Mouse (Mus musculus) hindbrain, embryonic 11.5 days (tissue): ENCODE data around the gene Tenm2. TPM values are rescaled to one million over a fixed set of nuclear protein-coding genes. Genes with fewer than 3 reads are reported as not detected.

ENCODE experiments used
- ATAC-seq: fragments of 200-750 bp; cut with Nextera tagmentation; 2 replicates; pipeline ENCODE4 v1.8.0; 2017; ENCODE audit warnings: mild to moderate bottlenecking, moderate TSS enrichment, moderate library complexity; ENCODE audit not compliant: low FRiP score
- DNase-seq: peaks from one replicate; pipeline ENCODE4 v3.0.0-alpha.2; 2015; ENCODE audit warnings: low spot score
- H3K27ac ChIP-seq: fragments of 300-500 bp; sonication (generic); 2 replicates; pipeline ENCODE4 v1.5.1; 2014; ENCODE audit warnings: mild to moderate bottlenecking, low read depth, low read length
- H3K27me3 ChIP-seq: fragments of 300-500 bp; sonication (generic); 2 replicates; pipeline ENCODE4 v1.6.1; 2014; ENCODE audit warnings: mild to moderate bottlenecking, low read length, moderate library complexity, mixed read lengths; ENCODE audit not compliant: control insufficient read depth, insufficient read depth
- H3K36me3 ChIP-seq: fragments of 300-500 bp; sonication (generic); 2 replicates; pipeline ENCODE4 v1.6.1; 2014; ENCODE audit warnings: mild to moderate bottlenecking, low read length, moderate library complexity, mixed read lengths; ENCODE audit not compliant: control insufficient read depth, insufficient read depth
- H3K4me1 ChIP-seq: fragments of 300-500 bp; sonication (generic); replicated peaks from 2 replicates; pipeline ENCODE4 v1.6.1; 2014; ENCODE audit warnings: low read length, mixed read lengths; ENCODE audit not compliant: control insufficient read depth, insufficient read depth
- H3K4me2 ChIP-seq: fragments of 300-500 bp; sonication (generic); replicated peaks from 2 replicates; pipeline ENCODE4 v1.6.1; 2014; ENCODE audit warnings: mild to moderate bottlenecking, low read depth, low read length
- H3K4me3 ChIP-seq: fragments of 300-500 bp; sonication (generic); 2 replicates; pipeline ENCODE4 v1.5.1; 2014; ENCODE audit warnings: low read depth, low read length
- H3K9ac ChIP-seq: fragments of 300-500 bp; sonication (generic); 2 replicates; pipeline ENCODE4 v1.6.1; 2014; ENCODE audit warnings: low read depth, low read length
- H3K9me3 ChIP-seq: fragments of 300-500 bp; sonication (generic); 2 replicates; pipeline ENCODE4 v1.6.1; 2016; ENCODE audit warnings: low read length; ENCODE audit not compliant: control insufficient read depth
- WGBS: fragments of 180-500 bp; shearing (Covaris S2); extraction: QIAGEN DNeasy Blood & Tissue Kit; methylation state at CpG from one replicate; pipeline ENCODE4 v1.1.7; 2014; 5-methylcytosine and 5-hydroxymethylcytosine counted together
- polyA plus RNA-seq: library from polyadenylated mRNA; unstranded; fragments of >200 nt; fragmentation: Nextera tagmentation; extraction: Ambion mirVana; gene quantifications from 2 replicates; pipeline ENCODE4 v1.2.1, GENCODE M21; 2014

Gene Tenm2
- polyA plus RNA-seq, 1 experiment from 2014 or later = 9.0 TPM

DNA sequence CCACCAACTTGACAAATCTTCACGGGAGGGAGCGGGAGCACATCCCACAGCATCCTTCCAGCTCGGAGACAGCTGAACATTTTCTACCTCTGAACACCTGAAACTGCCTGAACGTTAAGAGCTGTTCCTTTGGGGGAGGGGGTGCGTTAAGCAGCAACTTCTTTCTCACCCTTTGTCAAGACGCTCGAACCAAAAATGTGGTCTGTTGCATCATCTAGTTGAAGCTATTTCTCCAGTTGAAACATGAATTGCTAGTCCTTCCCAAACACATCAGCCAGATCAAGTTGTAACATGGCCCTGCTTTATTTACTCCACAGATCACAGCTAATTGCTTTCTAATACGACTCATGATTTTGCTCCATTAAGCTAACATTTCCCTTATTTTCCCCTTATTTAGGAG is 799.5 kb downstream of the Tenm2 start:
- Histone ChIP-seq H3K36me3 (no peaks in the 10 kb centered on the region), H3K27ac (no peak overlapping the region), H3K4me3 (no peak overlapping the region), H3K9ac (no peak overlapping the region), H3K9me3 (no peaks in the 10 kb centered on the region), H3K4me1 (no peaks in the 10 kb centered on the region), H3K4me2 (no peak overlapping the region), H3K27me3 (no peaks in the 10 kb centered on the region)
- no peak for DNase-seq
- no peak for ATAC-seq
- 57% methylated on average over 8 of the region's 8 CpGs for WGBS

DNA sequence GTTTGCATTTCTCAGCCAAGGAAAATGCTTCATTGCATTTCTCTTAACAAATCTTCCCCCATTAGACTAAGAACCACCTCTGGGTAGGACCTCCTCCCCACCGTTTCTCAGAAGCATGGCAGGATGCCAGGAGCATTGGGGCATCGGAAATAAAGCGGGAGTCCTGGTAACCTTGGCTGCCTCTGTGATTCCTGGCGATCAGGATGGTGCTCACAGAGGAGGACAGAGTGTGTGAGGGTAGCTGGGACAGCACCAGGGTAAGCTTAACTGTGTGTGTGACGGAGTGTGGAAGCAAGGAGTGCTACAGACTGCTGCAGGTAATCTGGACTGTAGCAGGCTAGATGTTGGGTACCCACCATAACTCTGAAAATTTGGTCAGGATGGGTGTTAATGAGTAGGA is 806.8 kb downstream of the Tenm2 start:
- DNase-seq (no peak), ATAC-seq (no peak)
- H3K36me3 ChIP-seq = no peaks in the 10 kb centered on the region
- H3K4me1 ChIP-seq = no peaks in the 10 kb centered on the region
- WGBS = 82% methylated on average over 5 of the region's 5 CpGs
- H3K27me3 ChIP-seq = no peaks in the 10 kb centered on the region
- H3K4me2 ChIP-seq = no peak overlapping the region
- H3K9me3 ChIP-seq = no peaks in the 10 kb centered on the region
- H3K4me3 ChIP-seq = no peak overlapping the region
- H3K9ac ChIP-seq = no peak overlapping the region
- H3K27ac ChIP-seq = no peak overlapping the region

DNA sequence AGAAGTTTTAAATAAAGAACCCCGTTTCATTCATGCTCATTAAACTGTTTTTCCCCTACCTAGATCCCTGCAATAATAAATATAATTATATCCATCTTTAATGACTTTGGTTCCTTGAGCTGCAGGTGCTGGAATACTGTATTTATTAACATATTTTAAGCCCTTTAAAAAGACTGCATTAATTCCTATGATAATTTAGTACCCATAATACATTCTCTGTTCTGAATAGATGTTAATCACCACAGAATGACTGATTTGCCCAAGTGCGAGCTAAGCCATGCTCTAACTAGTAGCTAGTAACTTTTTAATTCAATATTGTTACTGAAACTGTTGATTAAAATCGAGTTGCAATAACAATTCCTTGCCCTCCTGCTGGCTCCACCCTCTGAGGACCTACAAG is 810.8 kb downstream of the Tenm2 start:
- no peaks in the 10 kb centered on the region for H3K36me3 ChIP-seq
- no peak overlapping the region for H3K27ac ChIP-seq
- H3K4me2 ChIP-seq = no peak overlapping the region
- DNase-seq = no peak
- WGBS = 74% methylated on average over 3 of the region's 3 CpGs
- H3K4me3 ChIP-seq = no peak overlapping the region
- no peak for ATAC-seq
- H3K9me3 ChIP-seq = no peaks in the 10 kb centered on the region
- H3K27me3 ChIP-seq = no peaks in the 10 kb centered on the region
- no peaks in the 10 kb centered on the region for H3K4me1 ChIP-seq
- no peak overlapping the region for H3K9ac ChIP-seq

DNA sequence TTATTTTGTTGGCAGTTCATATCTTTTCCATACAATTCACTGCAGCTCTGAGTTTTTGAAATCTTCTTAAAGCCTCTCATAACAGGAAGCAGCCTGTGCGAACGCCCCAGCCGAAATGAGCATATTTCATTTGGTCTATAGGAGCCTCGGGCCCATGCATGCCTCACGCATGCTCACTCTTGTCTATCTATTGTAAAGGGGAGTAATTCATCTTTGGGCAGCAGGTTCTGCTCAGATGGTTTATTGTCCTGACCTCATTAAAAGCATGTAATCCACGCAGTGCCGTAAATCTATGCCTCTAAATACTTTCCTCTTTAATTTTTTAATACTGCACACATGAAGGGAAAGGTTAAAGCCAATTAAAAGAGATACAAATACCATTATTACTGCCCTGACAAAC is 815.7 kb downstream of the Tenm2 start:
- Histone ChIP-seq H3K9me3 (no peaks in the 10 kb centered on the region), H3K4me2 (no peak overlapping the region), H3K27me3 (no peaks in the 10 kb centered on the region), H3K4me3 (no peak overlapping the region), H3K4me1 (no peaks in the 10 kb centered on the region), H3K27ac (no peak overlapping the region), H3K9ac (no peak overlapping the region), H3K36me3 (no peaks in the 10 kb centered on the region)
- DNase-seq (no peak), ATAC-seq (no peak)
- 74% methylated on average over 7 of the region's 7 CpGs for whole genome bisulfite sequencing

DNA sequence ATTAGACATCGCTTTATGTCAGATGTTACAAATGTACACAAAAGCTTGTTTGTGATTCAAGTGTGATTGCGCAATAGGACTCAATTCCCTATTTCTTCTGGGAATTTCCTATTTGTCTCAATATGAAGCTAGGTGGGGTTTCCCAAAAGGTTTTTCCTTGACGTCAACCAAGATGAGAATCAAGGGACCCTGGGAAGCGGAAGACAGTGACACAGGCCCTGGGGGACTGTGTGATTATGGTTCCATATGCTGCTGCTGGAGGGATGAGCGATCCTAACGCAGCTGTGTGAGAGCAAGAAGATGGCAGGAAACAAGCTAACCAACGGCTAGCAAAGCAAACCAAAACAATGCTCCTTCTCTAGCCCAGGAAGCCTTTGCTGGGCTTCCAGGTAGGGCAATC is 820.5 kb downstream of the Tenm2 start:
- Histone ChIP-seq H3K27me3 (no peaks in the 10 kb centered on the region), H3K4me2 (no peak overlapping the region), H3K9ac (no peak overlapping the region), H3K9me3 (no peaks in the 10 kb centered on the region), H3K36me3 (no peaks in the 10 kb centered on the region), H3K27ac (no peak overlapping the region), H3K4me3 (no peak overlapping the region), H3K4me1 (no peaks in the 10 kb centered on the region)
- DNase-seq = no peak
- ATAC-seq = no peak
- WGBS = 67% methylated on average over 7 of the region's 7 CpGs

DNA sequence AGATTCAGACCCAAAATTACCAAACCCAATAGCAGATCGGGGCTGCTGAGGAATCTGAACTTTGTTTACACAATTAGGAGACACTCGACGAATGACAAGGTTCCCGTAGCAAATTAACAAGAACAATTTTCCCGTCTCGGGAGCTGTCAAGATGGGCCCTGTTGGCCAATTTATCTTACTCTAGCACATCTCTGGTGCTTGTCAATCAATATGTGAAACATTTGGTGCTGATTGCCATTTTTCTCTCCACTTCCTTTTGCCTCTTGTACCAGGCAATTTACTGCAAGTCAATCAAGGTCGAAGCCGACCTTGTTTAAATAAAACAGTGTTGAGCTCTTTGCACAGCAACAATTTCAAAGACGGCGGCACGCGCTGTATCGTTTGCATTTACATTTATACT is 824.9 kb downstream of the Tenm2 start:
- DNase-seq (no peak), ATAC-seq (no peak)
- no peaks in the 10 kb centered on the region for H3K36me3 ChIP-seq
- H3K9ac ChIP-seq = no peak overlapping the region
- H3K27me3 ChIP-seq = no peaks in the 10 kb centered on the region
- no peak overlapping the region for H3K4me3 ChIP-seq
- no peaks in the 10 kb centered on the region for H3K9me3 ChIP-seq
- H3K4me1 ChIP-seq = no peaks in the 10 kb centered on the region
- H3K27ac ChIP-seq = no peak overlapping the region
- 59% methylated on average over 13 of the region's 13 CpGs for WGBS
- no peak overlapping the region for H3K4me2 ChIP-seq

DNA sequence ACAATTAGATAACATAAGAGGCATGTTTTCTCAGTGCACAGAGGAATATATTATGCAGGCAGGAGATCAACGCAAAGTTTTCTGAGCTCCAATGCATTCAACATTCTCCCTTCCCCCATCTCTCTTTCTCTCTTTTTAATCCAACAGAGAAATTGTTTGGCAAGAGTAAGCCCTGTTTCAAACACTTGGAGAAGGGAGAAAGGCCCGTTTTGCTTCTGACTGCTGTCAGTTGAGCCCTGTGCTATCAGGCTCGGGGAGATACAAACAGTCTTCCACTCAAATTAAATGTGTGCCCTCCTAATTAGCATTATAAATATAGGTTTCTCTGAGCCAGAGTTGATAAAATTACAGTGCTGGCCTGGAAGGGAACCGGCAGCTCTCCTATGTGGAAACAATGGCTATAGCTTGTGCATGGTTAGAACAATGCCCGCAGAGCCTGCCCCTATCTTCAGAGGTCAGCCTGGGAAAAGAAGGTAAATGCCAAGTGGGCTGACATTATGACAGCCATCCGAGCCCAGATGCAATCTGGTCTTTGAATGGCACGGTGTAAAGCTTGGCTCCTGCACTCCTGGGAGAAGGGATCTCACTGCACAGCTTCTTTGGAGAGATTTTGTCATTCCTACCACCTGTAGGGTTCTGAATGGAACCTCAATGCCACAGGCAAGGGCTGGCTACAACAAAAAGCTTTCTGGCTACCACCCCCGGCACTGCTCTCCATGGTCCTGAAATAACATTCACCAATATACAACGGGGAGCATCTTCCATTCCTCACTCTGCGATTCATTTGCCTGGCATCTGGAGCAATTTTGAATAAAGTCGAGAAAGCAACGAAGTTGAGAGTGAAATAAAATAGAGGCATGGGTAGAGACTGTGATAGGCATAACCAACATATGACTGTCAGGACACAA is 839.7 kb downstream of the Tenm2 start:
- H3K9me3 ChIP-seq = no peaks in the 10 kb centered on the region
- no peaks in the 10 kb centered on the region for H3K4me1 ChIP-seq
- no peak for ATAC-seq
- no peaks in the 10 kb centered on the region for H3K36me3 ChIP-seq
- H3K4me2 ChIP-seq = no peak overlapping the region
- 46% methylated on average over 12 of the region's 12 CpGs for WGBS
- no peaks in the 10 kb centered on the region for H3K27me3 ChIP-seq
- H3K9ac ChIP-seq = no peak overlapping the region
- peak; percentile 43 for DNase-seq
- no peak overlapping the region for H3K4me3 ChIP-seq
- H3K27ac ChIP-seq = no peak overlapping the region

DNA sequence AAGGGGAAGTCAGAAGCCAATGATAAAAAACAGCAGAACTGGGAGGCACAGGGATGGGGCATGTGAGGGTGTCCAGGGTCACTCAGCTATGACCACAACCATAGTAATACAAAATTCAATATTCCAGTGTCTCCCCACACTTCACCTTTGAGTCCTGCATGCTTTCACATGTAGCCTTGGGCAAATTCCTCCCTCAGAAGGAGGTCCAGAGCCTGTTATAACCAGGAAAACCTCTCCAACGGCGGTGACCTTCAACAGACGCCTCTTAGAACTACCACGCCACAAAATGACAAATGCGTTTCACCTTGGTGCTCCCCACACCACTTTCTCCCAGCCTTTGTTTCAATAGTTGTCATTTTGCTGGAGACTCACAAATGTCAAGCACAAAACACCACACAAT is 851.1 kb downstream of the Tenm2 start:
- ATAC-seq (no peak), DNase-seq (no peak)
- Histone ChIP-seq H3K9ac (no peak overlapping the region), H3K36me3 (no peaks in the 10 kb centered on the region), H3K9me3 (no peaks in the 10 kb centered on the region), H3K4me2 (no peak overlapping the region), H3K27ac (no peak overlapping the region), H3K4me1 (no peaks in the 10 kb centered on the region), H3K27me3 (no peaks in the 10 kb centered on the region), H3K4me3 (no peak overlapping the region)
- WGBS = 83% methylated on average over 5 of the region's 5 CpGs

DNA sequence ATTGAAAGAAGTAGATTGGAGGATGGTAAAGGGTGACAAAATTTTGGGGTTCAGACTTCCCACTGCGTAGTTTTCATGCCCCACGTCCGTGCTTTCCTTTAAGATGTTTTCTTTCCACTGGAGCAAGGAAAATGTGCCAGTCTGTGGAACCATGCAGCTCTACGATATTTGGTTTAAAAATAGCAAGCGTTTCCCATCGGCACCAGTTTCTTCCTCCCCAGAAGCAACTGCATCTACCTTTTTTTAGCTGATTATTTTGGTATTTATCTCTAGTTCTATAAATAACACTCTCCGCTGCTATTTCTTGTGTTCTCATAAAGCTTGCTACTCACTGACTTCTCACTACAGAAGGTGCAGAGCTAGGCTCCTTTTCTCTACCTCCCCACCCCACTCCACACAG is 864.0 kb downstream of the Tenm2 start:
- Histone ChIP-seq H3K4me3 (no peak overlapping the region), H3K9me3 (no peaks in the 10 kb centered on the region), H3K4me1 (no peaks in the 10 kb centered on the region), H3K36me3 (no peaks in the 10 kb centered on the region), H3K27me3 (no peaks in the 10 kb centered on the region), H3K9ac (no peak overlapping the region), H3K4me2 (no peak overlapping the region), H3K27ac (no peak overlapping the region)
- 92% methylated on average over 7 of the region's 7 CpGs for WGBS
- ATAC-seq = no peak
- no peak for DNase-seq
